Mouse (Mus musculus) cerebellum, postnatal 10 days (tissue): ENCODE results near the gene Spata31d1a.
"Not testable (repeated sequence)": the region's sequence is repeated elsewhere in the genome, so short reads cannot be mapped to it uniquely, and the experiment has no call there.

Experiments used
- DNase-seq, 2 experiments: peaks; one replicate each; pipeline ENCODE4 v3.0.0; 2021; ENCODE audit warnings: mixed read lengths in 2 of 2

Gene Spata31d1a

DNA sequence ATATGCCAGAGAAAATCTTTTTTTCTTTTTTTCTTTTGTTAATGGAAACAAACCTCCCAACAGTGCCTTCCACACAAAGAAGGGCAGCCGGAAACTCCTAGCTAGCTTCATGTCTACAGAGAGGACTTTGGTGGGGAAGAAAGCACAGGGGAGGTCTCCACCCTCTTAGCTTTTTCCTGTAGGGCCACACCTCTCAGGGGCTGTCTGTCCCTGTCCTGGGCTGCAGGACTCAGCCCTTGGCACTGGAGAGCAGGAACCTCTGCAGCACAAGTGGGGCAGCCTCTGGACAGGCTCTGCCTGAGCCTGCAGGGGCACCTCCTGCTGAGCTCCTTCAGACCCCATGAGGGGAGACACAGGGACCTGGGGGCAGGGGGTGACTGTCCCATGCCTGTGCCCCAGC, 10.0 kb downstream of the Spata31d1a start:
- not testable (repeated sequence) for DNase-seq

DNA sequence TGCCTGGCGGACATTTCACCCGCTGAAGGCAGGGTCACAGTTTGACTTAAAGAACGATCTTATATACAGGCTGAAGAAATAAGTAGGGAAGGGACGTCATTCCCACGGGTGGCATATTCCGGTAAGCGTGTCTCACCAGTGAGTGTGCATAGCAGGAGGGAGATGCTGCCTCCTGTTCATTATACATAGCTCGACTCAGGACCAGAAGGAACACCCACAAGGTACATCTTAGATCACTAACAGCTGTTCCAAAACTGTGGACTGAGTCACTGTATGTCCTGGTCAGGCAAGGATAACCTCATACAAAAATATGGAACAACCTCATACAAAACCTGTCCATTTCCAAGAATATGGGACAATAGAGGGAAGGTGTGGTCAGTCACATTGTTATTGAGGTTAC, 11.0 kb downstream of the Spata31d1a start:
- DNase-seq: no peak

DNA sequence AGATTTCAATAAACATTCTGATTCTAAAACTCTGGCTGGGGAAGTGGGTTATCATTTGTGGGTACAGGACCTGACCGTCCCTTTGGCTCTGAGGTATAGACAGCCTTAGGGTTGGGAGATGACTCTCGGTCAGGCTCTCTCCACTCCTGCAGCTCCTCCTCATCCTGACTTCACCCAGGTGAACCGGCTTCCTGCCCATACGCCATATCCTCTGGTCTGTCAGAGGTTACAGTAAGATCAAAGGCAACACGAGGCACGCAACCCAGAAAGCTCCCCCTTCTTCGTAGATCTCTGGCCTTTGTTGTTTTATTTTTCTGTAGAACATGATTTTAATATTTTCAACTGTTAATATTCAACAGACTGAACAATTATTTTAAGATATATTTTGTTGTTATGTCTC, 14.3 kb downstream of the Spata31d1a start:
- DNase-seq: no peak

DNA sequence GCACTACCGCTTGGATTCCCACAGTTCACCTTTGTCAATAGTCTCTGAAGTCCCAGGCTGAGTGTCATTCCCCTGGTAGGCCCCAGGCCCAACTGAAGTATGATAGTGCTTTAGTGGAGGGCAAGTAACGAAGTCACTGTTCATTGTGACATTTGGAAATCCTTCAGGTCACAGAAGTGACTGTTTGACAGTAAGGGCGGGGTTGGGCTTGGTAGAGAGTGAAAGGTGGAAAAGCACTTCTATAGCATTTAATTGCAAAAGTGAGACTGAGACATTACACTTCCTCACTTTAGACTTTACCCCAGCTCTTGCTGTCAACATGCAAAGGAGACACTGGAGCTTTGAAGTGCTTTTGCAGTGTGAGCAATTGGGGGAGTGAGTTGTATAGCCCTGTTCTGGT, 16.1 kb downstream of the Spata31d1a start, which contains the start of gene 4921517D22Rik:
4921517D22Rik (minus strand) TSS at position 101 of the 400 bp plus-strand sequence.
- no peak for DNase-seq

DNA sequence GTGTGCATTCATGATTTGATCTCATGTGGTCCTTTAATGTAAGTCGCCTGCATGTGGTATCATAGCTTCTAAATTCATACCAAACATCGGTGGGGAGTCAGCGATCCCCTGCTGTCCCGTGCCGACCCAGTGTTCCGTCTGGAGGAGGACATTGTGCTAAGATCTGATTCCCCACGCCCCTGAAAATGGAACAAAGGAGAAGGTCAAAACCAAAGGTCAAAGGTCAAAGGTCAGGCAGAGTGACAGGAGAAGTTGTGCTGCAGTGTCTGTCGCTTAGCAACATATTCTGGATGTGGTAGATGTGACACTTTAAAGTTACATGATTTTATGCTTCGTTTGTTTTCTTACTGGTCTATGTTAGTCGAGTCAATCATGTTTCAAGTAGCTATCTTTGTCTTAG, 18.7 kb downstream of the Spata31d1a start:
- no peak for DNase-seq

DNA sequence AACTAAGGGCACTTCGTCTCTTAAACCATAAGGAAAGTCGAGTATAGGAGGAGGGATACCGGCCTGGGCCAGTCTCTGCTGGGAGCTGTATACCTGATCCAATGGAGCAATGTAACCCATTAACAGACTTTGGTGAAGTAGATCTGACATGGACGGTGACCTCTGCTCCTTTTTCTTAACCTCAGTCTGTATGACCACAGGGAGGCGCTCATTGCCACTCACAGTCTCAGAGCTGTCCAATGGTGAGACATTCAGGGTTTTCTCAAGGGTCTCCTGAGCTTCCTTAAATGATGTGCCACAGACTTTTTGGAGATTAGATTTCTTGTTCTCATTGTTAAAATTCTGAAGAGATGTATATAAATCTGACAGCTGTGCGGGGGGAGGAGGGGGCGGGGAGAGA, 19.6 kb downstream of the Spata31d1a start:
- DNase-seq: no peak

DNA sequence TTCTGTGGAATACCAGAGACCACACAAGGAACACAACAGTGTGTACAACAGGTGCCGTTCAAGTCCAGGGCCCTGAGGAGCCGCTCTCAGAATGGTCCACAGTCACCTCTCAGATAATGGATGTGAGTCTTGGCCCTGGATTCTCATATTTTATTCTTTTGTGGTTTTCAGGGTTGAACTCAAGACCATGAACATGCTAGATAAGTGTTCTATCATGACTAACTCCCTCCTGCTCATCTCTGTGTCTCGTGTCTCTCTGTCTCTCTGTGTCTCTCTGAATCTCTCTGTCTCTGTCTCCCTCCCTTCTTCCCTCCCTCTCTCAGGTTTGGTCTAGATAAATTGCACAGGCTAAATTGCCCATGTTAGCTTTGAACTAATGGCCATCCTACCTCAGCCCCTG, 20.3 kb downstream of the Spata31d1a start:
- no peak for DNase-seq

DNA sequence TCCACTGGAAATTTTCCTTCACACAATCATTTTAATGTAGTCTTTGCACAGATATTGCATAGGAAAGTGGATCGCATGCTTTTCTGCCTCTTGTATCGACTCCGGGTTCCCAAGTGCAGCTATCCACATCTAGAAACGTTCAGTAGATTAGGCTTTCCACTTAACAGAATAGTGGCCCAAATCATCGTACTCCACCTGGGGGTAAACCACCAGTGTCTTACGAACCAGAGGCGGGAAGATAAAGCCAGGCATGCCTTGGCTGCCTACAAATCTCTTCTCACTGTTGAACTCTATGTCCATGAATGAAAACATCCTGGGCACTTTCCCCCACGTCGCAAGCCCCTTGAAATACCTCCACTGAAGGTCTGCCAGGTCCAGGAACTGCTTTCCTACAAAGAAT, 20.8 kb downstream of the Spata31d1a start:
- DNase-seq: no peak

DNA sequence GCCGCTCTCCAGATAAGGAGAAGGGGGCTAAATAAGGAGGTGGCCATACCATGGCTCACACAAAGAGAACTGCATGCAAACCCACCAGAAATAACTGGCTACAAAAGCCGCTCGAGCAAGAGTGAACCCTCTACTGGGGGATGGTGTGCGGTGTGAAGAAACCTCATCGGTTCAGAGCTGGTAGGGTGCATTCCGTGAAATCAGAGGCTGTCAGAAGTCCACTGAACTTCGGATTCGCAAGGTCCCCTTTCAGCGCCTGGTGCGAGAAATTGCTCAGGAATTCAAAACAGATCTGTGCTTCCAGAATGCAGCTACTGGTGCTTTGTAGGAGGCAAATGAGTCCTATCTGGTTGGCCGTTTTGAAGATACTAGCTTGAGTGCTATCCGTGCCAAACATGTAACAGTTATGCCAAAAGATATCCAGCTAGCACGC, 21.8 kb downstream of the Spata31d1a start:
- peak; percentile 74 to 76 for DNase-seq

DNA sequence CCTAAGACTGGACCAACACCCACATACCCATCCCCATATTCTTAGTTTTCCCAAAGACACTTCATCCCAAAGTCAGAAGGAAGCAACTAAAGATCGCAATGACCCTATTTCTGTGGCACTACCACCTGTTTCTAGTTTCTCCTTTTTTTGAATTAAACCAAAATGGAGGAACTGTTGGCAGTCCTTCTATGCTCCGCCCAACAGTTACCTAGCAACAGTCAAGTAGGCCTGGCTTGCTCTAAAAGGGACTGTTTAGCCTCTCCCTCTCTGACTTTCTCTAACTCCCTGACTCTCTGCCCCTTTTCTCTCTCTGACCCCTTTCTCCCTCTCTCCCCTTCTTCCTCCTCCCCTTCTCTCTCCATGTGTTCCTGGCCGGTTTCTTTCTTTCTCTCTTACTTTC, 24.9 kb downstream of the Spata31d1a start:
- no peak for DNase-seq

DNA sequence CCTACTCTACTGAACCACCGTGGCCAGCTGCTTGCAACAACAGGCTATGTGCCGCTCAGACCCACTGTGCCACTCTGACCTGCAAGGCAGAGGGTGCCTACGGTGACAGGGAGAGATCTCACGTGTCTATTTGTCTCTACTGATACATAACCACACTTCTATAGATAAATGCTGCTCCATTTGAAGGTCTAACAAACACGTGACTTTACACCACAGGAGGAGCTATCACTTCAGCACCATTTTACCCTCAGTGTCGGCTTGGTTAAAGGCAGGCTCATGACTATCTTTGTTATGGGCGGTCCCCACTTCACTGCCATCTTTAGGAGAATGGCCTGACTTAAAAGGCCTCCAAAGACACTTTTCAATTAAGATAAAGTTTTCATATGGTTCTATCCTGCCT, 27.5 kb downstream of the Spata31d1a start:
- DNase-seq: no peak

DNA sequence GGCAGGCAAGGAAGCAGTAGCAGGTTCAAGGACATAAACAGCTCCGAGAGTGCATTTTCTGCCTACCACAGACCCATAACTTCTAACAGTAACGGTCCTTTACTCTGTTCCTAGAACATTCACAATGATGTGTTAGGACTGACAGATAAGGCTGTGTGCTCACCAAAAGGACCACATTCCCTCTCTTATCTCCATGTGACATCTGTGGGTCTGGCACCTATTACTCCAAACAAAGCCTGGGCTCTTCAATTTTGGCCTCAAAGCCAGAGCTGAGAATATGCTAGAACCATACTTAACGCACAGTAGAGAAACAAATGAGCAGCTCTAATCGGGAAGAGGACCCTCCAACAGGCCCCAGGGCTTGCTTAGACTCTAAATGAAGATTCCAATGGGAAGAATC, 30.2 kb downstream of the Spata31d1a start:
- DNase-seq: no peak

DNA sequence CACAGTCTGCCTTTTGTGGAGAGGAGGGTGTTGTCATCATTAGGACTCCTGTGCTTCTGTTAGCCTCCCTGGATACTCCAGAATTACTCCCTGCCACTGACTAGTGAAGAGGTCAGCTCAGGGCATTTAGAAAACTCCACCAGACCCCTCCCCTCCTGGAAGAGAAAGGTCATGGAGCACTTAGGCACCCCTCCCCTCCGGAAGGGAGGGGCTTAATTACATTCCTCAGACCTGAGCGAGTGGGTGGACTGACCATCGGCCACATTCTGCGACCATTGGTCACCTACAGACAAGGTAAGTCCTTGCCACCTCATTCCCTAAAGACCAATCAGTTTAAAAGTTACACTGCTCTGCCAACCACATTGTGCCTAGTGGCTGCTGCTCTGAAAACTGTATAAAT, 30.8 kb downstream of the Spata31d1a start:
- no peak for DNase-seq

DNA sequence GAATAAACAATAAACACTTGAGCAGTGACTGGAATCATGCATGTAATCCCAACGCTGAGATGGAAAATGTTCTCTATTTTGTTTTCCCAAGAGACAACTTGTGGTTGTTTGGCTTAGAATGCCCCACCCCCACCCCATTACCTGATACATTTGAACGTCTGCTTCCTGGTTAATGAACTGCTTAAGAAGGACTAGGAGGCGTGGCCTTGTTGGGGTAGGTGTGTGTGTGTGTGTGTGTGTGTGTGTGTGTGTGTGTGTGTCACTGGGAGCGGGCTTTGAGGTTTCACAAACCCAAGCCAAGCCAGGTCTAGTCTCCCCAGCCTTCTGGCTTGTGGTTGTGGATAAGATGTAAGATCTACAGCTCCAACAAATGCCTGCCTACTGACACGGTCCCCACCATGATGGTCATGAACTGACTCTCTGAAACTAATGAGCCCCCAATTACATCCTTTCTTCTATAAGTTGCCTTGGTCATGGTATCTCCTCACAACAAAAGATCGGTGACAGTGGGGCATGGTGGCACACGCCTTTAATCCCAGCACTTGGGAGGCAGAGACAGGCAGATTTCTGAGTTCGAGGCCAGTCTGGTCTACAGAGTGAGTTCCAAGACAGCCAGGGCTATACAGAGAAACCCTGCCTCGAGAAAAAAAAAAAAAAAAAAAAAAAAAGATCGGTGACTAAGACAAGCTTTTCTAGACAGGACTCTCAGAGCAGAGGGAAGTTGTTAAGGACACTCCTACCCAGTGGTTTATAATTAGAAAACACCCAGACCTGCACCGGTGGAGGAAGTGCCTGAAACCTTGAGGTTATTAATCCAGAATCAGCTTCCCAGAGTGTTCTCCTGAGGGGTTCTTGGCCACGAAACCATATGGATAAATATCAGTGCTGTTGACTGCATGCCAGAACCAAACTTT, 33.6 kb downstream of the Spata31d1a start:
- DNase-seq: no peak

DNA sequence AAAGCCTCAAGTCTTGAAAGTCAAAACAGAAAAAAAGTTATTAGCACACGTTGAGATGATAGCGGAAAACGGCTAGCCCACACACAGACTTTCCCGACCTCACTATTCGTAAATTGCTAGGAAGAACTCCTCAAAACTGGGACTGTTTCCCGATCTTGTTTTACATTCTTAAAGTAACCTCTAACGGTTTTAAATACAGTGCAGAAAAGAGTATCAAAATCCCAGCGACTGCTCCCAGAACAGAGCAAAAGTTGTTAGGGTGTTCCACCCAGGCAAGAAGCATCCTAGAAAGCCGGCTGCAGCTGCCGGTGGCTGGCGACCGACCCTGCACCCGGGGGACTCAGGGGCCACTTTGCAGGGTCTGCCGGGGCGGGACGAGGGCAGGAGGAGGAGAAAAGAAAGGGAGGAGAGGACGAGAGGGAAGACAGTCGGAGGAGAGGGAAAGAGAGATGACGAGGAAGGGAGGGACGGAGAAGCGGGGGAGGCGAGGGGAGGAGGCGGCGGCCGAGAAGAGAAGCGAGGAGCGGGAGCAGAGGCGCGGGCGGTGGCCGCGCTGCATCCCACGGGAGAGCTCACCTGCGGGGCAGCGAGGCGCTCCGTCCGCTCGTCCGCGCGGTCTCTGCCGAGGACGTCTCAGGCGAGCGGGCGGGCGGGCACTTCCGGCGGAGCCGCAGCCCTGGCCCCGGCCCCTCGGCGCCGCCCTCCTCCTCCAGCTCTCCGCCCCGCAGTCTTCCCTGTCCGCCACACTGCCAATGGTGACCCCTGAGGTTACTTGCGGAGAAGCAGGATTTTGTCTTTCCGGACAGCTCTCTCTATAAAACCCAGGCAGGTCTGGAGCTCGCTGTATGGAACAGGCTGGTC, 34.7 kb downstream of the Spata31d1a start, which contains the start of gene Golm1:
Golm1 (minus strand) TSS at position 661 of the 861 bp plus-strand sequence.
- DNase-seq: peak; percentile 83 to 86

DNA sequence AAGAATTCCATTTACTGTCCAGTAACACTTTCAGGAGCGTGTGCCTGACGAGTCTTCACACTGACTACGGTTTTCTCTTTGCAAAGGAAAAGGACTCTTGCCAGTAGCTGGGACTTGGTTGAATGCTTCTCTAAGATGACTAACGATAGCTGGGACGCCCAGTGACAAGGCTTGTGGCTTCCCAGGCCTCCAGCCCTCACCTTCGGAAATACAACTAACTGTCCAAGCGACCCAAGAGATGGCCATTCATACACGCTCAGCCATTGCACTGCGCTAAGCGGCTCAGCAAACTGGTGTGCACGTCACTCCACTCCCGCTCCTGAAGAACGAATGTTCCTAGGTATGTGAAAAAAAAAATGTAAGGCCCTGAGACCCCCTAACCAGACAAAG, 35.4 kb downstream of the Spata31d1a start:
- peak; percentile 46 to 51 for DNase-seq

DNA sequence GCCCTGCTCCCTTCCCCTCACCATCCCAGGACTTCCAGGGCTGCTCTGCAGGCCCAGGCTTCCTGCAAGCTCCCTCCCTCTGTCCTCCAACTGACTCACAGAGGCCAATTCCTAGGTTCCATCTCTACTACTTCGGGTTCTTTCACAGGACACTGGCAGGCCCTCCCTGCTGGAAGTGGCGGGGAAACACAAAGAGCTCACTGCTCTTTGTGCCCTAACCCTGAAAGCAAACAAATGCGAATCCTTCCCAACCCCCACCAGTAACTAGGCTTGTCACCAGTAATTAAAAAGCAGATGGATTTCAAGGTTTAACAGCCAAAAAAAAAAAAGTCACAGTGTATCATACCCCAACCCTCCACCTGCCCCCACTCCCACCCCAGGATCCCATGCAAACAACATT, 35.9 kb downstream of the Spata31d1a start:
- peak in 1 of 2 experiments; percentile 36 for DNase-seq

DNA sequence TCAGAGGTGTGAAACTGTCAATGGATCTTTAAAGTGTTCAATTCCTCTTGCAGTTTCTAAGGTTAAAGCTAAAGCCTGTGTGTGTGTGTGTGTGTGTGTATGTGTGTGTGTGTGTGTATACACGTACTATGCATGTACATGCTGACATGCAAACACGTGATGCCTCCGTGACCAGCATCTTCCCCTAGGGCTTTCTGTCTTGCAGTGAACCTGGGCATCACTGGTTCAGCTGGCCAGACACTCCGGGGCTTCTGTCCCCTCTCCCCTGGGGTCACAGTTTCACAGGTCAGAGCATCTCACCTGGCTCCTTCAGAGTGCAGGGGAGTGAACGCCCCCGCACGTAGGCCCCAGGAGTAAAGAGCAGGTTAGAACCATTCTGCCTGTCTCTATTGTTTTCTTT, 36.5 kb downstream of the Spata31d1a start:
- no peak for DNase-seq

DNA sequence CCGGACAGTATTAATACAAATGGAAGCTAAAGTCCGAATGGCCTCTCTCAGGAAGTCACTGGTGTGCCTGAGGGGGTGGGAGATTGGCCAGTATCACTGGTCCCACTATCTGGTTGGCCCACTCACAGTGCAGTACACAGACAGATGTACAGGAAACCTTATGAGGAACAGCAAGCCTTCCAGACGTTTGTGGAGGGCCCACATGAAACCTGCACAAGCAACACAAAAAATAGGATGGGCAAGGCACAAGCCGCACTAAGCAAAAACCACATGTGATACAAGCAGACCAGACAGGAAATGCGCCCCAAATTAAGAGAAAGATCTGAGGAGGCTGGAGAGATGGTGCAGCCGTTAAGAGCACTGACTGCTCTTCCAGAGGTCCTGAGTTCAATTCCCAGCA, 37.9 kb downstream of the Spata31d1a start:
- peak in 1 of 2 experiments; percentile 30 for DNase-seq

DNA sequence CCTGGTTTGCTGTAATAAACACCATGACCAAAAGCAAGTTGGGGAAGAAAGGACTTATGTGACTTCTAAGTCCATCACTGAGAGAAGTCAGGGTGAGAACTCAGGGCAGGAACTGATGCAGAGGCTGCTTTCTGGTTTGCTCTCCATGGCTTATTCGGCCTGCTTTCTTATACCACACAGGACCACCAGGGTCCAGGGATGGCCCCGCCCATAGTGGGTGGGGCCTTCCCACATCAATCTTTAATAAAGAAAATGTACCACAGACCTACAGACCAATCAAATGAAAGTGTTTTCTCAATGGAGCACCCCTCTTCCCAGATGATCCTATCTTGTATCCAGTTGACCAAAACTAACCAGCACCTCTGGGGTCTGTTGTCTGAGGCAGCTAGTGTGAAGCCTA, 38.6 kb downstream of the Spata31d1a start:
- DNase-seq: no peak

DNA sequence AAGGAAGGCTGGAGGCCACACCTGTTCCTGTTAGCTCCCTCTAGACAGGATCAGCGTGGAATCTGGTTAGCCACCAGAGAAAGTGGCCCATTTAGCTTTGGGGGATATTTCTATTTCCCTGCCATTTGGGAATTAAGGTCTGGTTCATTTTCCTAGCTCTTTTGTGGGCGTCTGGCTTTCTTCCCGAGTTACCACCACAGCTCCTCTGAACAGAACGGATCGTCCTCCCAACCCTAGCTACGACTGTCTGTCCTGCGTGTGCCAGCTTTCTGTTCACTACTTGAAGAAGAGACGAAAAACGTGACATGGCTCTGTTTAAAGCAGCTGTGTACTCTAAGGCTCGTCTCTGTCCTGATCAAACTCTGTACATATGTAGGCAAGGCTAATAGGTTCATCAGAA, 40.2 kb downstream of the Spata31d1a start:
- DNase-seq: no peak

DNA sequence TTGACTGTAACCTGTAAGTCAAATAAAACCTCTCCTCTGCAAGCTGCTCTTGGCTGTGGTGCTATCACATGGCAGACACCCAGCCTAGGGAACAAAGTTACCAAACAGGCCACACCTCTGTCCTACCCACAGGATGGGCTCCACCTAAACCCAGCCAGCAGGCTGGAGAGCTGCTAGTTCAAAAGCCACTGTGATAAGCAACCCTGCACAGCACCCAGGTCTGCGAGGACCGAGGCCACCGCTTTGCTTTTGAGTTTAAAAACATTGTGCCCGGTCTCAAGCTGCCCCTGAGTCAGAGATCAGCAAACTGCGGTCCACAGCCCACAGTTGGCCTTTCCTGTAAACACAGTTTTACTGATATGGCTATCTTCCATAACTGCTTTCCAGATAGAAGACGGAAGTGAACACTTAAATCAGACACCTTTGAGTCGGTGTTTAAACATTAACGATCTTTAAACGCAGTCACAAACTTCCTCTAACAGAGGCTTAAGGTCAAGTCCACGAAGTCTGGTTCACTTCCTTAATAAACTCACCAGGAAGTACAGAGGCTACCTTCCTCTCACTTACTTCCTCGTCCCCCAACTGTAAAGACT, 41.5 kb downstream of the Spata31d1a start:
- DNase-seq: no peak

DNA sequence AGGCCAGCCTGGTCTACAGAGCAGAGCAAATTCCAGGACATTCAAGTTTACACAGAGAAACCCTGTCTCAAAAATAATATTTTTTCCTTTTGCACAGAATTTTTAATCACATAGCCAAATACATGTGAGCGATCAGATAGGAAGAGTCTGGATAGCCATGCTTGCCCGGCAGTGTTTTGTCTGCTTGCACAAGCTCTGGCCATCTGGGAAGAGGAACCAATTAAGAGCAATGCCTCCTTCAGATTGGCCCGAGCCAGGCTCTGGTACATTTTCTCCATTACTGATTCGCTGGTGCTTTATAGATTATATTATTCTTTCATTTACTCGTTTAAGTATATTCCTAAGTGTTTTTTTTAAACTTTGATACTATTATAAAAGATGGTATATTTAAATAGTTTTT, 42.4 kb downstream of the Spata31d1a start:
- no peak for DNase-seq
